Mouse (Mus musculus): ENCODE data around the gene Galnt7. TPM values are rescaled to one million over a fixed set of nuclear protein-coding genes. Genes with fewer than 3 reads are reported as not detected.

Galnt7 gene
- total RNA-seq, 1 experiment from 2014 or later = 23.1 TPM

- no peak for ATAC-seq (replicated peaks; ENCODE audit: low read depth, poor library complexity, severe bottlenecking)
Observed at GRCm38 (mm10) chr8:57588604-57589003, 64.2 kb downstream of the Galnt7 start.

DNA sequence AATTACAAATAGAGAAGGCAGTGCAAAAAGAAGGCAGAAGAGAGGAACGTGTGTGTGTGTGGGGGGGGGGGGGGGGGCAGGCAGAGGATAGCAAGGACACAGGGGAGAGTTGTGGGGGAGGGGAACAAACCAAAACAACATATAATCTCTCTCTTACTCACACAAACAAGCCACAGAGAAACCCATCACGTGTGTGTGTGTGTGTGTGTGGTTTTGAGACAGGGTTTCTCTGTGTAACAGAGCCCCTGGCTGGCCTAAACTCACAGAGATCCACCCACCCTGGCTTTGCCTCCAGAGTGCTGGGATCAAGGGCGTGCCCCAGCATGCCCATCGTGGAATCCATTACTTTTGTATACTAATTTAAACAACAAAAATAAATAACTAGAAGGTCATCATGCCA is 66.2 kb downstream of the Galnt7 start:
- ATAC-seq (replicated peaks; ENCODE audit: low read depth, poor library complexity, severe bottlenecking) = no peak

DNA sequence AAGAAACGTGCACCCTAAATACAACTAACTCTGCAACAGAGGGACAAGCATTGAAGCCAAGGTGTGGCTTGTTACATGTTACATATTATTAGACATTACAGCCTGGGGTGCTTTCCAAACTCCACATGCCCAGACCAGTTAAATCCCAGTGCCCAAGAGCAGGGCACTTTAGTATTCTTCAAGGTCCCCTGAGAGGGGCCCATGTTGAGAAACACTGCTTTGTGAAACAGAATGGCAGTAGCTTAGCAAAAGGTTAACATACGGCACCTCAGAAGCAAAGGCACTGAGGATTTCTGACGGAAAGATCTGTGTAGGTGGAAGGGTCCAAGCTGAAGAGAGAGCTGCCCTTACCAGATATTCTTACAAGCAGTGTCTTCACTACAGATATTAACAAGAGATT is 67.0 kb downstream of the Galnt7 start:
- ATAC-seq (replicated peaks; ENCODE audit: low read depth, poor library complexity, severe bottlenecking) = no peak

GRCm38 (mm10) chr8:57585128-57585442 is 67.7 kb downstream of the Galnt7 start:
- ATAC-seq (replicated peaks; ENCODE audit: low read depth, poor library complexity, severe bottlenecking) = no peak

- ATAC-seq (replicated peaks; ENCODE audit: low read depth, poor library complexity, severe bottlenecking) = peak; percentile 45; the same call in 1 of the 2 replicates
Observed at GRCm38 (mm10) chr8:57584416-57585127, 68.3 kb downstream of the Galnt7 start.

DNA sequence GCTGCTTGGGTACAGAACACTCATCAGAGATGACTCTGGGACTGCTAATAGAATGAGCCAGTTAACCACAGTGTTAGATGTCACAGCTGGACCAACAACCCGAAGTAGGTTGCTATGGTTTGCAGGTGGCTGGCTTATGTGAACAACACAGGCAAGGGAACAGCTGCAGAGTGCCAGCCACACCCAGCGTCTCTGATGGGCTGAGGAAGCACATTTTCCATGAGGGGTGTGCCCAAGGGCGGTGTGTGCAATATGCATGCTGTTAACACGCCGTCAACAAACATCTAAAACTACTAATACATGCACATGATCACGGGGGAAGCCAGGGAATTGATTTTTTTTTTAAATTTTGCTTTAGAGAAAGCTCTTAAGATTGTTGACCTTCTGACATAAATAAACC is 73.0 kb downstream of the Galnt7 start:
- peak; percentile 38; the same call in 1 of the 2 replicates for ATAC-seq (replicated peaks; ENCODE audit: low read depth, poor library complexity, severe bottlenecking)

DNA sequence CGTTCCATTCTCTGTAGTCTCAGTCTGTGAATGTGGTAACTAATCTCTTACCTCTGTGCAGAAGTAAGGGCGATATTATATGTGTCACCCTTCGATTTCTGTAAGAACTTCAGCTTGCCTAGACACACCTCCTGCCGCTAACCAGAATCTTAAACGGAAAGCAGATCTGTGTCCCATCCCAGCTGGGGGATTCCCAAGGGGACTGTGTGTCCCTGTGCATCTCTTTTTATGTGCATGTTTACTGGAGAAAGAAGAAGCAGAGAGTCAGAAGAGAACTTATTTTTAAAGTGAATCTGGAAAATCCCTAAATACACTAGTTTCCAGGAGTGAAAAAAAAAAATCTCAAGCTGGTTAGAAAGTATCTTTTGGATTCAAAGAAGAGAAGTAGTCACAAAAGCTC is 75.5 kb downstream of the Galnt7 start:
- no peak for ATAC-seq (replicated peaks; ENCODE audit: low read depth, poor library complexity, severe bottlenecking)

DNA sequence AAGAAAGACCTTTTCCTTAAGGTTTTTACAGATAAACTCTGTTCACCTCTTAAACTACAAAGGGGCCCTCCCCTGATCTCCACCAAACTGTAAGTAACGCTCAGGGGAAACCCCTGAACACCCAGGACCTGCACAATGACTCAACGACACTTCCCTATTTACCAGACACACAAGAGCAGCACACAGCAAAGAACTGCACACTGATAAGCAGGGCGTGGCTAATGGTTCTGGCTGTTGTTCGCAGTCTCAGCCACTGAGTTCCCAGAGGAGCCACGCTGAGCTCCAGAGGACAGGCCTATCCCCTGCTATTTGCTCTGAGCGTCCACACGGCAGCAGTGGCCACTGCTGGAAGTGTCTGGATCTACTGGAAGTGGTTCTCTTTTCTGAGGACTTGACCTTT is 76.6 kb downstream of the Galnt7 start:
- ATAC-seq (replicated peaks; ENCODE audit: low read depth, poor library complexity, severe bottlenecking) = peak; percentile 93

DNA sequence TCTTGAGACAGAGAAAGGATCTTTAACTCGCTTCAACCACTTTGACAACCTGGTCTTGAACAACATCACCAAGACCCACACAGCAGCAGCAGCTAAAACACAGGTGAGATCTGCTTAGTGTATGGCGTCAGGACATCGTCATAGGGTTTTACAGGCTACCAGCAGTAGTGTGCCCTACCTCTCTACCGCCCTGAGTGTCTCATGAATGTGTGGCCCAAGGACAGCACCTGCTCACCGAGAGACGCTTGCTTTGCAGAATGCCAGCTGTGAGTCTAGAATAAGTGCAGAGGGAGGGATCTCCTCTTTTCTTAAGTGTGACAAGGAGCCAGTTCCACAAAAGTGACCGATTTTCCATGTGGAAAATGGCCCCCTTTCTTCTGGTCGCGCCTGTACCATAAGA is 77.5 kb downstream of the Galnt7 start:
- no peak for ATAC-seq (replicated peaks; ENCODE audit: low read depth, poor library complexity, severe bottlenecking)

GRCm38 (mm10) chr8:57574398-57574797 is 78.4 kb downstream of the Galnt7 start:
- peak; percentile 68 for ATAC-seq (replicated peaks; ENCODE audit: low read depth, poor library complexity, severe bottlenecking)

DNA sequence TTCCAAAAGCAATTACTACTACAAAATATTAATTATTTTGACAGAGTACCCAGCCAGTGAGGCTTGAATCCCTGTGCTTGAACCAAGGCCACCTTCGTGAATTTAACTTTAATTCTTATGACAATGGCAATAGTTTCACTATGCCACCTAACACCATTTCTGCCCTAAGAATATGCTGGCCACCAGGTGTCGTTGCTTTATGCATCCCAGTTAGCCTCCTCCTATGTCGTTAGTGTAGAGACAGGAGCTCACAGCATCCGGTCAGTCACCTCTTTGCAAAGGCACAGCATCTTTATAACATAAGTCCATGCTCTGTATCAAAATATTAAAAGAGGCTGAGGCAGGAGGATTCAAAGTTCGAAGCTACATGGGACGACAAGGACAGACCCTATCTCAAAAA is 79.0 kb downstream of the Galnt7 start:
- ATAC-seq (replicated peaks; ENCODE audit: low read depth, poor library complexity, severe bottlenecking) = no peak

DNA sequence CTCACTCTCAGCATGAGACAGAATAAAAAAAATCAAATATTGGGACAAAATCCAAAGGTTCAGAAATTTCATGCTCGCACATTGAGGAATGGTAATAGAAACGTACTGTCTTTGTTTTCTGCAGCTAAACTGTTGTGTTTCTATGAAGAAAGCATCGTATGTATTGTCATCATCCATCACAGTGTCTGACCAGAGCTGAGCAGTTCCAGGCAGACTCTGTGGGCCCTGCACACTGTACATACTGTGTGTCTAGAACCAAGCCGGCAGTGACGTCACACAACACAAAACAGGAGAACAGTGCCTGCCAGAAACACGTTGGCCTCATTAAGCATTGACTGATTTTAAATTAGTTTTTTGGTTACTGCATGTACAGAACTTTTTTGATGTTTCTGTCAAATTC is 82.9 kb downstream of the Galnt7 start:
- ATAC-seq (replicated peaks; ENCODE audit: low read depth, poor library complexity, severe bottlenecking) = no peak

- ATAC-seq (replicated peaks; ENCODE audit: low read depth, poor library complexity, severe bottlenecking) = no peak
Observed at GRCm38 (mm10) chr8:57569400-57569795, 83.4 kb downstream of the Galnt7 start.

GRCm38 (mm10) chr8:57568633-57569399 is 84.0 kb downstream of the Galnt7 start:
- ATAC-seq (replicated peaks; ENCODE audit: low read depth, poor library complexity, severe bottlenecking) = no peak

DNA sequence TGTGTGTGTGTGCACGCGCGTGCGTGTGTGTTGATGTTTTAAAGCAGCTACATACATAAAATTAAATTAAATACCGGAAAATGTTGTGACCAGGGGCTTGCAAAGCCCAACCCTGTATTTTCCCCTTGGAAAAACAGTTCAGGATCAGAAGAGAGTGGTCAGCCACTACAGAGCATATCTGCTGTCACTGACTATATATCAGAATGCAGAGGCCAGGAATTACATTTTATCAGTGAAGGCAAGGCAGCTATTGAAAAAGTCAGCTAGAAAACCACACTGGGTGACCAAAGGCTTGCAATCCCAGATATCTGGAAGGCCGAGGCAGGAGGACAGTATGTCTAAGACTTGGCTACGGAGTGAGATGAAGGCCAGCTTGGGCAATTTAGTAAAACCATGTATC is 84.8 kb downstream of the Galnt7 start:
- no peak for ATAC-seq (replicated peaks; ENCODE audit: low read depth, poor library complexity, severe bottlenecking)

DNA sequence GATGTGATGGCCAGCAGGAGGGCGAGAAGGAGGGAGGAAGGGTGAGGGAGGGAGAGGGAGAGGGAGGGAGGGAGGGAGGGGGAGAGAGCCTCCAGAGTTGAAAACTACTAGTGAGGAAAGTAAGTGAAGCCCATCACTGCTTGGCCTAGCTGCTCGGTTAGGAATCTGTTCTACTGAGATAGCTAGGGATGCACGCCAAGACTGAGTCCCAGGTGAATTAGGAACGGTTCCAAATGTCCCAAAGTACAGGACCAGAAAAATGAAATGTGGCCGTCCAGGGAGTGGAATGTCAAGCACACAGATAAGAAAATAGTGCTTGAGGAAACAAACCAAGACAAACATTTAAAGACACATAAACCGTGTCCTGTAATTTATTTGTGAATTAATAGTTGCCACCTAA is 87.8 kb downstream of the Galnt7 start:
- ATAC-seq (replicated peaks; ENCODE audit: low read depth, poor library complexity, severe bottlenecking) = no peak

DNA sequence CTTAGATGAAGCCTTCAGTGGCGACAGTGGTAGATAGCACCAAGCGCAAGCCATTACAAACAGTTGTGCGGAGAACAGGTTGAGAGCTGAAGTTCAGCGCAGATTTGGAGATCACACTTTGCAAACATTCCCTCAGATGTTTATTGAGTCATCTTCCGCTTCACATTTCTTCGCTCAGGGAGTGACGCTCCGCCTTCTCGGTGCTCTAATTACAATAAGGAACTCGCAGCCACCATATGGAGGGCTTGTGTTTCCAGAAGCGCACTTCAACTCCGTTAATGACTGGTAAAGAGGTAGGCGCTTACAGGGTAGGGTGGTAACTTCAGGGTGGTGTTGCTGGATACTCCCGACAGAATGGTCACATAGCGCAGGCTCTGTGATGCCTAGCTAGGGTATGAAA is 89.1 kb downstream of the Galnt7 start:
- ATAC-seq (replicated peaks; ENCODE audit: low read depth, poor library complexity, severe bottlenecking) = no peak

GRCm38 (mm10) chr8:57562741-57563140 is 90.1 kb downstream of the Galnt7 start:
- no peak for ATAC-seq (replicated peaks; ENCODE audit: low read depth, poor library complexity, severe bottlenecking)

GRCm38 (mm10) chr8:57560926-57561325 is 91.9 kb downstream of the Galnt7 start:
- no peak for ATAC-seq (replicated peaks; ENCODE audit: low read depth, poor library complexity, severe bottlenecking)

DNA sequence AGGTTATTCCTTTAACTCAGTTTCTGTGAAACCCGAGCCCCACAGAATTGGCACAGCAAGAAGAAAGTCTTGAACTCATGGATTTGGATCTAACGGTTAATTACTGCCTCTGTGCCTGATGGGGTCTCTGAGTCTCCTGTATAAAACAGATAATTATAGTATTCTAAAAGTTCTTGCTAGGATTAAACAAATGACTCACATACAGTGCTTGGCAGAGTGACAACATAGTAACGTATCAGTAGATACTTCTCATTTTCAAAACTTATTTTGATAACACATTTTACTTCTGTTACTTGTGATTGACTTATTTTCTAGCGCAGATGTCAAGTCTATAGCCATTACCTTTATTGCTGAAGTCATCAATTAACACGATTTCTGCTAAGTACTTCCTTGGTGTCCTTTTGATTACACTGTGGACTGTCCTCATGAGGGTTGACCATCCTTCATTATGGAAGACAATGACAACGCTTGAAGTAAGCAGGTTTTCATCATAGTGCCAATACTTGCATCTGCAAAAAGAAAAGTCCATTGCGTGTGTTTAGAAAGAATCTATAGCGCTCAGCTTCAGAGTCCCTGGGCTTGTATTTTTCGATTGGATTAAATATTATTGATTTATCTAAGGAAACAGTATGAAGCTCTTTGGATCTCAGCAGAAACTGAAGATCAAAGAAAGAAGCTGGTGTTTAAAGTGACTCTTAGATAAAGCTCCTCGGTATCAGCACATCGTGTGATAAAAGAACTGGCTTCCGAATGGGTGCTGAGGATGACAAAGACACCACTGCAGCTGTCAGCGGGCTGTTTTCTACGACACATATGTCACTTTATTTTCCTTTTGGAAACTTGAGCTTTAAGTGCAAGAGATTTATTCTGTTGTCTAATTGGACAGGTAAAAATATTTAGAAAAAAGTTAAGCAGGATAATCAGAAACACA is 100.5 kb downstream of the Galnt7 start:
- no peak for ATAC-seq (replicated peaks; ENCODE audit: low read depth, poor library complexity, severe bottlenecking)

DNA sequence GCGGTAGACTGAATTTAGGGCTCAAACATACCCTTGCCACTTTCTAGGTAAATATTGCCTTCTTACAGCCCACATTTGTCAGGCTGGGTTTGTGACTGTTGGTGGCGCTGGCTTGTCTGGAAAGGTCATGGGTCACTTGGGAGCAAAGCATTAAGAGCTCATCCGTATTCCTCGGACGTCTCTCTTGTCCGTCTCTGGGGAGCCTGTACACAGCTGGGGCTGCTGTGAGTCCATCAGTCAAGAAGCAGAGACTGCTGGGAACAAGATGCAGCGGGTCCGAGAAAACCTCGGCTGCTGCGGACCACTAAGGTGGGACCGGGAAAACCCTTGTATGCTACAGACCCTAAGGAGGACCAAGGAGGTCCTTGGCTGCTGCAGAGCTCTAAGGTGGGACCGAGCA is 105.3 kb downstream of the Galnt7 start:
- ATAC-seq (replicated peaks; ENCODE audit: low read depth, poor library complexity, severe bottlenecking) = no peak
